23 mouse cellular contexts compared by ENCODE assay signal in genomic region chr13:108096446-108096845, GRCm38 (mm10). TPM values are rescaled to one million over a fixed set of nuclear protein-coding genes. Genes with fewer than 3 reads are reported as not detected.
DNase-seq lines count a peak whose midpoint lies in the region; ATAC-seq and TF ChIP-seq lines count a peak whose summit lies in the region.
"Had no signal": no experiment of that assay in that cellular context is flagged by ENCODE, and none has a peak within 500 bp of the region (broad histone marks: within the 10 kb centered on the region; RNA-seq: fewer than 3 reads in every experiment).

No protein-coding gene starts in this region.

- H3K27ac ChIP-seq in heart, embryonic 11.5 days (ENCODE audit: low read depth, low read length): no peak overlapping the region
- peak overlapping the region; percentile 84 for H3K27ac ChIP-seq in gastrocnemius, adult 2 months
- H3K27ac ChIP-seq in lung, postnatal 0 days (ENCODE audit: low read length): no peak overlapping the region
- no peak overlapping the region for H3K27ac ChIP-seq in intestine, postnatal 0 days (ENCODE audit: low read depth, low read length)
- H3K27ac ChIP-seq: forebrain, embryonic 12.5 days; hindbrain, postnatal 0 days; left cerebral cortex, adult 2 months; limb, embryonic 13.5 days; midbrain, embryonic 10.5 days; neural tube, embryonic 13.5 days had no signal

- no peaks in the 10 kb centered on the region for H3K27me3 ChIP-seq in heart, embryonic 11.5 days (ENCODE audit: control insufficient read depth, insufficient read depth, low read length)
- H3K27me3 ChIP-seq in lung, postnatal 0 days (replicated peaks; ENCODE audit: insufficient read depth, low read length): no peaks in the 10 kb centered on the region
- H3K27me3 ChIP-seq in intestine, postnatal 0 days (replicated peaks; ENCODE audit: control insufficient read depth, insufficient read depth, low read length): no peaks in the 10 kb centered on the region
- H3K27me3 ChIP-seq: forebrain, embryonic 12.5 days; limb, embryonic 13.5 days; neural tube, embryonic 13.5 days; Patski had no signal

- DNase-seq in gastrocnemius, adult 18-20 months (ENCODE audit: low spot score): peak; percentile 64
- no peak for DNase-seq in gastrocnemius, postnatal 4 days (ENCODE audit: low spot score in 2 of 2)
- peak; percentile 12 for DNase-seq in heart, postnatal 4 days
- peak; percentile 62 for DNase-seq in gastrocnemius, adult 2 months
- DNase-seq in lung, postnatal 0 days (ENCODE audit: low spot score): peak; percentile 72
- DNase-seq in left cerebral cortex, postnatal 14 days (ENCODE audit: low spot score in 2 of 2): no peak
- DNase-seq: adrenal gland, postnatal 14 days; cerebellum, adult 18-20 months; kidney, adult 18-20 months; kidney, postnatal 14 days; lung, embryonic 14.5 days; right cerebral cortex, postnatal 14 days; thymus, postnatal 14 days had no signal

- no peak for TF ChIP-seq CTCF in gastrocnemius, adult 2 months (IDR thresholded peaks at IDR 0.05)
- no peak for TF ChIP-seq CTCF in lung, postnatal 0 days (IDR thresholded peaks at IDR 0.05)
- TF ChIP-seq CTCF in intestine, postnatal 0 days (IDR thresholded peaks at IDR 0.05; ENCODE audit: low read depth): no peak

- H3K4me1 ChIP-seq in heart, embryonic 11.5 days (ENCODE audit: control insufficient read depth, insufficient read depth, low read length): 0 out of 2 replicates have a peak, but pooled peaks cover 6% of the 10 kb centered on the region
- no peaks in the 10 kb centered on the region; the same call in 1 of the 2 replicates for H3K4me1 ChIP-seq in lung, postnatal 0 days (ENCODE audit: insufficient read depth, low read depth, low read length)
- no peaks in the 10 kb centered on the region for H3K4me1 ChIP-seq in intestine, postnatal 0 days (replicated peaks; ENCODE audit: control insufficient read depth, insufficient read depth, low read length)
- H3K4me1 ChIP-seq: forebrain, embryonic 12.5 days; neural tube, embryonic 13.5 days had no signal

- ATAC-seq in heart, embryonic 11.5 days (replicated peaks; ENCODE audit: insufficient number of reproducible peaks, low FRiP score, low TSS enrichment): no peak
- ATAC-seq in lung, postnatal 0 days: peak; percentile 74
- ATAC-seq in intestine, postnatal 0 days: no peak
- ATAC-seq: activated CD4-positive, CD25-positive, alpha-beta regulatory T cell, adult 4 months; Patski had no signal

- TF ChIP-seq EP300 in lung, postnatal 0 days (IDR thresholded peaks at IDR 0.05): no peak

- H3K4me3 ChIP-seq in heart, embryonic 11.5 days (ENCODE audit: low read depth, low read length): no peak overlapping the region
- peak overlapping the region; percentile 62 for H3K4me3 ChIP-seq in gastrocnemius, adult 2 months
- no peak overlapping the region for H3K4me3 ChIP-seq in lung, postnatal 0 days (ENCODE audit: low read depth, low read length)
- no peak overlapping the region for H3K4me3 ChIP-seq in intestine, postnatal 0 days (ENCODE audit: low read depth, low read length)
- H3K4me3 ChIP-seq: forebrain, embryonic 12.5 days; left cerebral cortex, adult 2 months; limb, embryonic 13.5 days; midbrain, embryonic 10.5 days; neural tube, embryonic 13.5 days had no signal

- H3K4me2 ChIP-seq in heart, embryonic 11.5 days: no peak overlapping the region
- H3K4me2 ChIP-seq in lung, postnatal 0 days (replicated peaks; ENCODE audit: low read depth, low read length): peak overlapping the region; percentile 40
- no peak overlapping the region for H3K4me2 ChIP-seq in intestine, postnatal 0 days (replicated peaks; ENCODE audit: low read depth)
- H3K4me2 ChIP-seq: forebrain, embryonic 12.5 days; limb, embryonic 13.5 days; lung, embryonic 14.5 days; neural tube, embryonic 13.5 days had no signal

- intact Hi-C loops in gastrocnemius, adult 2 months (cut with DNase I): no loop called here
- intact Hi-C loops in left cerebral cortex, postnatal 14 days (cut with DNase I): no loop called here

- H3K9ac ChIP-seq in heart, embryonic 11.5 days (ENCODE audit: low read depth, low read length): no peak overlapping the region
- no peak overlapping the region for H3K9ac ChIP-seq in lung, postnatal 0 days (replicated peaks; ENCODE audit: low read depth)
- no peak overlapping the region for H3K9ac ChIP-seq in intestine, postnatal 0 days (ENCODE audit: low read depth, low read length)
- H3K9ac ChIP-seq: forebrain, embryonic 12.5 days; limb, embryonic 13.5 days; lung, embryonic 14.5 days; neural tube, embryonic 13.5 days had no signal

- 47% methylated on average over 7 of the region's 7 CpGs for WGBS in heart, embryonic 11.5 days (ENCODE audit: insufficient replicate concordance)
- 32% methylated on average over 7 of the region's 7 CpGs for WGBS in lung, postnatal 0 days
- WGBS in intestine, postnatal 0 days: 70% methylated on average over 7 of the region's 7 CpGs

- H3K36me3 ChIP-seq in heart, embryonic 11.5 days (ENCODE audit: control insufficient read depth, insufficient read depth, low read length): no peaks in the 10 kb centered on the region
- H3K36me3 ChIP-seq in lung, postnatal 0 days (ENCODE audit: insufficient read depth, low read length): no peaks in the 10 kb centered on the region
- H3K36me3 ChIP-seq in intestine, postnatal 0 days (ENCODE audit: control insufficient read depth, insufficient read depth): no peaks in the 10 kb centered on the region
- H3K36me3 ChIP-seq: forebrain, embryonic 12.5 days; limb, embryonic 13.5 days; midbrain, embryonic 10.5 days; neural tube, embryonic 13.5 days had no signal

- H3K9me3 ChIP-seq in heart, embryonic 11.5 days (replicated peaks; ENCODE audit: control insufficient read depth, low read length): no peaks in the 10 kb centered on the region
- no peaks in the 10 kb centered on the region for H3K9me3 ChIP-seq in lung, postnatal 0 days (ENCODE audit: low read length)
- H3K9me3 ChIP-seq in intestine, postnatal 0 days (ENCODE audit: control insufficient read depth): no peaks in the 10 kb centered on the region
- H3K9me3 ChIP-seq: forebrain, embryonic 12.5 days; limb, embryonic 13.5 days; midbrain, embryonic 10.5 days; neural tube, embryonic 13.5 days had no signal

RNA-seq across cellular contexts. Expression of gene Smim15, which starts 52.2 kb away (rescaled TPM):
- 10 to 100 TPM; 15.1 to 18.7 TPM for total RNA-seq in gastrocnemius, adult 18-20 months (2021)
- 10 to 100 TPM; 27.6 to 28.5 TPM for total RNA-seq in gastrocnemius, postnatal 4 days (2021)
- 10 to 100 TPM; 21.4 to 25.3 TPM for total RNA-seq in heart, postnatal 4 days (2021)
- 32.3 and 32.7 TPM in 2 replicates for polyA plus RNA-seq in heart, embryonic 11.5 days (2014; fragmentation: Nextera tagmentation; extraction: Ambion mirVana)
- 10 to 100 TPM; 14.2 to 17.2 TPM for total RNA-seq in gastrocnemius, adult 2 months (2021)
- polyA plus RNA-seq in lung, postnatal 0 days (2015; fragmentation: Nextera tagmentation; extraction: Ambion mirVana): 65.7 and 68.2 TPM in 2 replicates
- polyA plus RNA-seq in intestine, postnatal 0 days (2015; fragmentation: Nextera tagmentation; extraction: Ambion mirVana): 32.6 and 33.7 TPM in 2 replicates
- 10 to 100 TPM; 40.2 to 41.4 TPM for total RNA-seq in left cerebral cortex, postnatal 14 days (2021)

Comparison
In these comparisons a context has a peak if more than half of its experiments do, and no peak if none do; other contexts are left out.
1. DNase-seq: peak in gastrocnemius, adult 18-20 months (single experiment), heart, postnatal 4 days (single experiment), gastrocnemius, adult 2 months (single experiment) and lung, postnatal 0 days (single experiment); none in gastrocnemius, postnatal 4 days (0 of 2) and left cerebral cortex, postnatal 14 days (0 of 2).